Mouse (Mus musculus) layer of hippocampus, adult 8-10 months (tissue): Measurements from ENCODE around the gene Dhrs2. TPM values are rescaled to one million over a fixed set of nuclear protein-coding genes. Genes with fewer than 3 reads are reported as not detected.

Source experiments
- DNase-seq, 2 experiments: peaks; one replicate each; pipeline ENCODE4 v3.0.0; 2022; ENCODE audit warnings: low spot score in 2 of 2
- total RNA-seq, 4 experiments: library from RNA; stranded (reverse); gene quantifications; 2 replicates each; pipeline ENCODE4 v1.2.4; 2022

The Dhrs2 gene
- total RNA-seq, result not detected

DNA sequence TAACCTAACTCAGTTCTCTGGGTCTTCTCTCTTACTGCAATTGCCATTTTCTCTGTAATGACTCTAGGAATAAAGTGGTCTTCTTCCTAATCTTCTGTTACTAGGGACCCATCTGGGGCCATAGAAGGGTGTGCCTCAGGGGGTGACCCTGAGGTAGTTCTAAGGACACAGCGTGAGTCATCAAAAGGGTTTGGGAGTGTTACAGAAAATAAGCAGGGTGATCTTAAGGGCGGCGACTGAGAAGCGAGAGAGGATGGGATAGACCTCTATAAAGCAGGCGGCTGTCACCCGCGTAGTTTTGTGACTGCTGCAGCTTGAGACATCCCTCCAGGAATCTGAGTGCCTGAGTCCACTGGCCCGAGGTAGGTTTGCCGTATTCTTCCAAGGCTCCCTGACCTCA, at the start of gene Dhrs2:
TSS of gene Dhrs2 (plus strand) at position 301 of the 400 bp plus-strand sequence.
- no peak for DNase-seq

- no peak for DNase-seq
Observed at GRCm38 (mm10) chr14:55174164-55174563, 47.6 kb upstream of the Dhrs2 start.

DNA sequence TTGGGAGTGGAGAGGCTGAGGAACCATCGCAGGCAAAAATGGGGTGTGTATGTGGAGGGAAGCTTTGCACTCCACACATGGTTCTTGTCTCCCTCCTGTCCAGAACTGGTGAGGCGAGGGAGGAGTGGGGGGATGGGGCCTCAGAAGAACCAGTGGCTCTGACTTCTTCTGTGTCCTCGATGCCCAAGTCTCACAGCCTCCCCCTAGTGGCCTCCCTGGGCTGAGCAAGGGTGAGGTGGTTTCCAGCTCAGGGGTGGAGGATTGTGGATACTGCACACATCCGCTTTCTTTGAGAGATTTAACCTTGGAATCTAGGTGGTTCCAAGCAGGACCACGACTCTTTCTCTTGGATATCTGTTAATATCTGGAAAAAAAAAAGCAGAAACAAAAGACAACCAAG, 44.5 kb upstream of the Dhrs2 start:
- DNase-seq, result peak; percentile 46 to 54

DNA sequence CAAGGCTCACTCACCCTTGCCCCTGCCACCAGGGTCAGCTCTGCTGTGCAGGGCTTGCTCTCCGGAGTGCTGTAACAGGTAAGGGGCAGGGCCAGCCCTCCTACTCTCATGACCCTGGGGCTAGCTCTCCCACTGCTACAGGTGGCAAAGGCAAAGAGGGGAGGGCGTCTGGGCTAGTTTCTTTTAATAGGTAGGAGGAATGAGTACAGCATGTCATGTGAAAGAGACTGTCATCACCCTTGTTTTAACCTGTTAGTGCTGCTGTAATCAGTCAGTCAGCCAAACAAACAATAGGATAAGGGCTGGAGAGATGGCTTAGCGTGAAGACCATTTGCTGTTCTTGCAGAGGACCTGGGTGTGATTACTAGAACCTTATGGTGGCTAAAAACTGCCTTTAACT, 40.9 kb upstream of the Dhrs2 start:
- no peak for DNase-seq

DNA sequence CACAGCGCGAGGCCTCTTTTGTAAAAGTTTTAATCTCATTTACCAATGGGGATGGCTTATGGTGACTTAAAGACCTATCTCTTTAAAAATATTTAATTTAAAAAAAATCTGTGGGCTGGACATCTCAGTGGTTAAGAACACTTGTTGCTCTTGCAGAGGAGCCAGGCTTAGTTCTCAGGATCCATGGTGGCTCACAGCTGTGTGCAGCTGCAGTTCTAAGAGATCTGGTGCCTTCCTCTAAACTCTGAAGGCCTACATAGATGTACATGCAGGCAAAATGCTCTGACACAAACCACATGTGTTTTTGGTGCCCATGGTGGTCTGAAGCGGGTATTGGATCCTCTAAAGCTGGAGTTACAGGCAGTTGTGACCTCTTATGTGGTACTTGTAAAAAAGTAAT, 38.6 kb upstream of the Dhrs2 start:
- DNase-seq, result no peak

DNA sequence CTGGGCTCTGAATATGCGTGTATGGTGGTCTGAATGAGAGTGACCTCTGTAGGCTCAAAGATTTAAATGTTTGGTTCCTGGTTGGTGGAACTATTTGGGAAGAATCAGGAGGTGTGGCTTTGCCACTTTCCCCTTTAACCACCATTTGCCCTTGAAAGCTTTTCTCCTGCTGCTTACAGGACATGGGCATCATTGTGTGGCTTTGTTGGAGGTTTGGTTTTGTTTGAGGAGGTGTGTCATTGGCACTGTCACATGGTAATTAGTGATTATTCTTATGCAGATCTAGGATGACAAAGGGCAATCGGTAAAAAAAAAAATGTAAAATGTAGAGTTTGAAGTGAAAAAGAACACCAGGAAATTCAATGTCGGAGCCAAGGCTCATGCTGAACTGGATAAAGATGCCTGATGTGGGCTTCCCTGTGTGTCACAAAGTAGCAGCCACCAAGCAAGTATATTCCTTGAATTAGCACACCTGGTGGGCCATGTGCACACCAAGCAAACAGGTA, 37.1 kb upstream of the Dhrs2 start:
- no peak for DNase-seq

DNA sequence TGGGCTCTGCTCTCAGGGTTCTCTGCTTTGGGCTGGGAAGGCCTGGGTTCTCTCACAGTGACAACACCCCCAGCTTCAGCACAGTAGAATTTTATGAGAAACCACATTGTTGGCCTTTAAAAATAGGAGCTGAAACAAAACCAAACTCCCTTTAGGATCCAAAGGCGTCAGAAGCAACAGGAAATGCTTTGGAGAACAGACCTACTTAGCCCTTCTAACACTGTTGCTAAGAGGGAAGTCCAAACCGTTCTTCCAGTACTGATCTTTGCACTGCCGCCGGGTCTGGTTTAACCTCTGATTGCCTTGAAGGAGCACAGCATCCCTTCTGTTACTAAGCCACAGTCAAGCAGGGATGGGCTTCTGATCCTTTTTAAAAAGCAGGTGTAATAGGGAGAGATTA, 33.3 kb upstream of the Dhrs2 start:
- no peak for DNase-seq

GRCm38 (mm10) chr14:55189351-55189769, 32.4 kb upstream of the Dhrs2 start:
- DNase-seq, result peak; percentile 74 to 83

DNA sequence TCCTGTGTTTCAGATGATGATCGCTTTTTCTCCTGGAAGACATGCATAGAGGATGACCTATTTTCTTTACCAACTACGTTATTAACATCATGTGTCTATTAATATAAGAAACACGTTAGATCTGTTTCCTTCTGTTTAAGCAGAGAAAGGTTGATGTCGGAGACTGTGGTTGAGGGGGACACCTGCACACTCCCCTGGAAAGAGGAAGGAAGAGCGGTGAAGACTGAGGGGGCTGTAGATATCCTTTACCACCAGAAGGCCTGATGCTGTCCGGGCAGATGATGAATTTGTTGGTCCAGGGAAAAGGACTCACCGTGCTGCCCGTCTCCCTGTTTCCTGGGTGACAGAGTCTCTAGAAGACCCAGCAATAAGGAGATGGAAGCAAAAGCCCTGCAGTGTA, 28.5 kb upstream of the Dhrs2 start:
- DNase-seq, result no peak

DNA sequence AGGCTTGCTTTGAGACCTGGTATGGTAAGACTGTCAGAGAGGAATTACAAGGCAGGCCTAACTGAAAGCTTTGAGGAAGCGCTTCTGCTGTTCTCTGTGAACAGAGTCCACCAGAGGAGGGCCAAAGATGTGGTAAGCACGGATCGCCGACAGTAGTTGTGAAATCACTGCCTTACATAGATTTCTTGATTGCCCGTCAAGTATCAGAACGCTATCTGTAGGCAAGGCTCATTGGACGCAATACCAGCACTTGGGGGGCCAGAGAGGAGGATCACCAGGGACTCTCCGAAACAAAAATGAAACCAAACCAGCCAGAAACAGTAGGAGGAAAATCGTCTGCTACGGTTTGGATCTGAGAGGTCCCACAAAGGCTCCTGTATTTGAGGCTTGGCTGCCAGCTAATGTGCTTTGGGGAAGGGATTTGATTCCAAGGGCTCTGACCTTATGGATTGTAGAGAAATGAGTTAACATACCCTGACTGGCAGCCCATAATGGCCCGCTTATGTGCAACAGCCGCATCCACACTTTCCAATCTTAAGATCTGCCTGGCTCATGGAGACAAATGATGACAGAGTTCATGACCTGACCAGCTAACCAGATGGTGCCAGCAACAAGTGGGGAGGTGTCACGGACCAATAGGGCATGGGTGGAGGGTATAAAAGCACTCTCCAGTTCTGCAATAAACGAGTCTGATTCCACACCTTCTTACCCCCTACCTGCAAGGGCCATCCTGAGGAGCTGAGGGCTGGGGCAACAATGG, 27.8 kb upstream of the Dhrs2 start:
- no peak for DNase-seq

DNA sequence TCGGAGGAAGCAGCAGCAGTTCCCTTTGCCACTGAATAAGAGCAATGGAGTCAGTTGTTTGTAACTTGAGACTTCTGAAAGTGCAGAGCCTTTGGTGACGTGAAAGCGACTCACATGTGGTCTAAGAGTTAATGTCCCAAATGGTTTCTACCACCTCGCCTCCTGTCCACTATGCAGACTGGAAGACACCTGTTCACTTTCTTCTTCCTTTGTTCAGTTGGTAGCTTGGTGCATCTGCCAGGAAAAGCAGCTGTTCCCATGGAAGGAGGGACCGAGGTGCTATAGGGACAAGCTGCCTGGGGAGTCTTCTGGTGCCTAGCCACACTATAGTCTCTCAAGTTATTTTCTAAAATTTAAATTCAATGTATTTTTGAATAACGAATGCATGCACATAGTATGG, 27.0 kb upstream of the Dhrs2 start:
- DNase-seq, result no peak

- DNase-seq, result no peak
Observed at GRCm38 (mm10) chr14:55197121-55197520, 24.7 kb upstream of the Dhrs2 start.

DNA sequence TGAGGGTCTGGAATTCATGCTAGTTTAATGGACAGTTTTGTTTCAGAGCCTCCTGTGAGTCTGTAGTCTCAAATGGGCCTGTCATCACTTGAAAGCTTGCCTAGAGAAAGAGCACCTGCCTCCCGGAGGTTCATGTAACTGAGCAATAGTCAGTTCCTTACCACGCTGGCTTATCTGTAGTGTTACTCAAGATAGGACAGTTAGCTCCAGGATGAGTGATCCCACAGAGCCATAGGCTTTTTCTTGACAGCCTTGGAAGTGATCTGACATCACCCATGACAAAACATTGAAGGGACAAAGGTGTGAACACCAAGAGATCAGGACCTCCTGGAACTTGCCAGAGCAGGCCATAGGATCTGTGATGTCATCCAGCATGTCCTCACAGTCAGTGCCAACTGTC, 23.6 kb upstream of the Dhrs2 start:
- DNase-seq, result no peak

- no peak for DNase-seq
Observed at GRCm38 (mm10) chr14:55204544-55204943, 17.3 kb upstream of the Dhrs2 start.

GRCm38 (mm10) chr14:55205045-55205750, 16.6 kb upstream of the Dhrs2 start:
- peak; percentile 66 to 82 for DNase-seq

GRCm38 (mm10) chr14:55208306-55208705, 13.5 kb upstream of the Dhrs2 start:
- DNase-seq, result no peak

DNA sequence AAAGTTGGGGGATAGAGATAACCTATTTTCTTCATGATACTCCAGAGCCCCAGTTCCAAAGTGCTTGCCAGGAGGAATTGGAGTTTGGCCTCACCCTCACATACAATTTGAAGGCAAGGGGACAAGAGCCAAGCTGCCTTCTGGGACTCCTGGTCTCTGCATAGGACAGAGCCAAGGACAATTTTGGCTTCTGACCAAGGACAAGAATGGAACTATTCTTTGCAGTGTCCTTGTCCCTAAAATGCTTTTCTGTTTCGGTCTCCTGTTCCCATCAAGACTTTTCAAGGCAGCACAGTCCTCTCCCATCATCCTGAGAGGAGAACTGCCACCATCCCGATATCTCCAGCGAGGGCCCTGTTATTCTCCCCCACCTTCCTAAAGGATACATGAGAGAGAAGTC, 8.2 kb upstream of the Dhrs2 start:
- no peak for DNase-seq

GRCm38 (mm10) chr14:55214507-55214906, 7.3 kb upstream of the Dhrs2 start:
- peak in 1 of 2 experiments; percentile 35 for DNase-seq

GRCm38 (mm10) chr14:55223172-55223571, 1.4 kb downstream of the Dhrs2 start:
- DNase-seq, result no peak

- DNase-seq, result no peak
Observed at GRCm38 (mm10) chr14:55234639-55235038, 12.8 kb downstream of the Dhrs2 start.

DNA sequence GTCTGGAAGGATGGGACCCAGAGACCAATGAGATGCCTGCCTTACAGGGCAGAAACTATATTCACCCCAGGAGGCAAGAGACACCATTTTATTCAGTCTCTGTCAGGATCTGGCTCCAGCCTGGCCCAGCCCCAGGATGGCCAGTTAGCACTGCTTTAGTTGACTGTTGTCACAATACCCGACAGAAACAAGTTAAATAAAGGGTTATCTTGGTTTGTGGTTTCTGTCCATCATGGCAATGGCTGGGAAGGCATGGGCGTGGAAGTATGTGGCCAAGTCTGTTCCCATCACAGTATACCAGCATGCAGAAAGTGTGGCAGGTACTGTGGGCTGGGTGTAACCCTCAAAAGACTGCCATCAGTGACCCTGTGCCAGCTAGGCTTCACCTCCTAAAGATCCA, 14.9 kb downstream of the Dhrs2 start:
- DNase-seq, result no peak

DNA sequence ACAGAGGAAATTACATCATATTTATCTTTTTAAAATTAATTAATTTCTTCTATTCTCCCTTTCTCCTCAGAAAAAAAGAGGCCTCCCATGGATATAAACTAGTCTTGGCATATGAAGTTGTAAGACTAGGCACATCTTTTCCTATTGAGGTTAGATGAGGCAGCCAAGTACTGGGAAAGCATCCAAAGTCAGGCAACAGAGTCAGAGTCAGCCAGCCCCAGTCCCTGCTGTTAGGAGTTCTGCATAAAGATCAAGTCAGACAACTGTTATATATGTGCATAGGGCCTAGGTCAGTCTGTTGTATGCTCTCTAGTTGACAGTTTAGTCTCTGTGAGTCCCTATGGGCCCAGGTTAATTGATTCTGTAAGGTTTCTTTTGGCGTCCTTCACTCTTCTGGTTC, 20.9 kb downstream of the Dhrs2 start:
- no peak for DNase-seq

DNA sequence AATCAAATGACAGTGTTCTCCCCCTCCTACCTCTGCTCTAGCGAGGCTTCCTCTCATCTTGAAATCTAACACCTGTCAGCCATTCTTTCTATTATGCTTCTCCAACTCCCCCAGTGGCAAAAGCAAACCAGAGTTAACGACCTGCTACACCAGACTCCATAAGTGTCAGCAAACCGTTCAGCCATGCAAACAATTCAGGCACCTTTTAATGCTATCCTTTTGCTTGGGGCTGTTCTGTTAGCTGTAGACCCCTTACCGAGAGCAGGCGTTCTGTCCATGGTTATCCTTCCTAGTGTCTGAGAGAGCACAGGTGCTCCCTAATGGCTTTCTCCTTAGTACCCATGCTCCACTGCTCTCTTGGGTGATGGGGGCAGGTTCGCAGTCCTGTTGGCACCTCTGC, 25.4 kb downstream of the Dhrs2 start:
- no peak for DNase-seq
